Mouse (Mus musculus) small intestine, adult 2 months (tissue): ENCODE measurements around the gene Cfap36.

Experiments used
- CTCF ChIP-seq: fragments of 200-500 bp; IDR thresholded peaks from 2 replicates; pipeline ENCODE4 v1.5.1; 2012; ENCODE audit warnings: low read depth, mild to moderate bottlenecking, control low read depth, inconsistent platforms, low read length, moderate library complexity, mixed read lengths; ENCODE audit not compliant: insufficient replicate concordance, insufficient read length; ENCODE audit errors: extremely low read depth
- POLR2A ChIP-seq: fragments of 200-500 bp; IDR thresholded peaks from 2 replicates; pipeline ENCODE4 v1.6.1; 2012; ENCODE audit warnings: low read depth, mild to moderate bottlenecking, control low read depth, inconsistent platforms, low read length, moderate library complexity

DNA sequence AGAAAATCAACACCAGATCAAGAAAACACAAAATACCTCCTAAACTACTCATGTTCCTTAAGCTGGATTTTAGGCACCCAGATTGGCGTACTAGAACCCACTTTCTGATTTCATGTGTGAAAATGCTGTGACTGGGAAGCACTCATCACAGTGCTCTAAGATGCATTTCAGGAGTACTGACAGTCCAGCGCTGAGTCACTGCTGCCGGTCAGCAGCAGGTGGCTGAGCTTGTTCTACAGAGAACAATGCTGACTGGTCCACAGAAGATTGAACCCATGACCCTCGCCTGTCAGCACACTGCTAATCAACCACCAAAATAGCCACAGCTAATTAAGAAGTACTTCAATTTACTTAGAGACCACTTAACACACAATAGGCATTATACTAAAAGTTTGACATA is 5.2 kb downstream of the Cfap36 start:
- TF ChIP-seq CTCF, result no peak
- no peak for TF ChIP-seq POLR2A
